Mouse (Mus musculus) MEL (cell line): ENCODE measurements around the gene Rbm33.

Experiments
- CTCF ChIP-seq, 3 experiments: IDR thresholded peaks in 2 of 3; conservative IDR thresholded peaks in 1 of 3; 2 replicates each; pipeline ENCODE4 v1.5.1; 2011 to 2012; ENCODE audit warnings: low read length in 3 of 3, low read depth in 2 of 3, mild to moderate bottlenecking in 2 of 3, improper control_type of control experiment in 1 of 3, inconsistent platforms in 1 of 3, mixed read lengths in 1 of 3, moderate library complexity in 1 of 3; ENCODE audit not compliant: control insufficient read depth in 1 of 3, insufficient read depth in 1 of 3, poor library complexity in 1 of 3, severe bottlenecking in 1 of 3
- HCFC1 ChIP-seq: IDR thresholded peaks from 2 replicates; pipeline ENCODE4 v1.6.1; 2012; ENCODE audit warnings: low read depth, mild to moderate bottlenecking, inconsistent platforms, low read length, improper control_type of control experiment, moderate library complexity
- MAFK ChIP-seq: IDR thresholded peaks from 2 replicates; pipeline ENCODE4 v1.6.1; 2011; ENCODE audit warnings: low read depth, mild to moderate bottlenecking, low read length, improper control_type of control experiment, borderline replicate concordance
- MAX ChIP-seq: IDR thresholded peaks from 2 replicates; pipeline ENCODE4 v1.6.1; 2011; ENCODE audit warnings: low read length, improper control_type of control experiment
- POLR2AphosphoS5 ChIP-seq: IDR thresholded peaks from 2 replicates; pipeline ENCODE4 v1.6.1; 2012; ENCODE audit warnings: low read depth, borderline replicate concordance, mild to moderate bottlenecking, inconsistent platforms, low read length, moderate library complexity, mixed read lengths
- SIN3A ChIP-seq: IDR thresholded peaks from 2 replicates; pipeline ENCODE4 v1.6.1; 2012; ENCODE audit warnings: low read length, improper control_type of control experiment, inconsistent platforms
- USF1 ChIP-seq: IDR thresholded peaks from 2 replicates; pipeline ENCODE4 v1.6.1; 2014; ENCODE audit warnings: low read depth, mild to moderate bottlenecking, inconsistent platforms, low read length, improper control_type of control experiment, moderate library complexity
- ZC3H11A ChIP-seq: IDR thresholded peaks from 2 replicates; pipeline ENCODE4 v1.6.1; 2012; ENCODE audit warnings: low read depth, mild to moderate bottlenecking, inconsistent platforms, low read length, improper control_type of control experiment

DNA sequence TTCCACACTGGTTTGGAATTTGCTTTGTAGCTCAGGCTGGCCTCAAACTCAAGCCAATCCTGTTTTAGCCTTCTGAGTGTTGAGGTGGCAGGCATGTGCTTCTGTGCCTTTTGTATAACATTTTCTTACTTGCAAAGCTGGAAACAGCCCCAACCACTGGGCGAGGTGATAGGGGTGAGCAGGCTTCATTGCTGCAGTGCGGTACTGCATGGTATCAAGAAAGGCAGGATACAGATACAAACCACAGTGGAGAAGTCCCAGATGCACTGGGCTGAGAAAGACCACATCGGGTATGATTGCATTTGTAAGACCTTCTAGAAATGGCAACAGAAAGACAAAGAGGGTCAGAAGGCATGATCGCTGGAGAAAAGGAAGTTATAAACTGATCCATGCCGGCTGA is 18.8 kb upstream of the Rbm33 start:
- no peak for TF ChIP-seq POLR2AphosphoS5
- no peak for TF ChIP-seq HCFC1
- no peak for TF ChIP-seq USF1
- TF ChIP-seq SIN3A = no peak
- TF ChIP-seq CTCF (IDR thresholded peaks at IDR 0.05 in 2 of 3, conservative IDR thresholded peaks at IDR 0.05 in 1 of 3; ENCODE audit: control insufficient read depth in 1 of 3, insufficient read depth in 1 of 3, low read depth in 2 of 3, low read length in 3 of 3, poor library complexity in 1 of 3, severe bottlenecking in 1 of 3) = no peak
- TF ChIP-seq MAFK = no peak
- no peak for TF ChIP-seq ZC3H11A
- no peak for TF ChIP-seq MAX
